Mouse (Mus musculus) liver, embryonic 14 days (tissue): Measurements from ENCODE around the gene Lyzl4. TPM values are rescaled to one million over a fixed set of nuclear protein-coding genes. Genes with fewer than 3 reads are reported as not detected.

ENCODE experiments used
- polyA plus RNA-seq: library from polyadenylated mRNA; depleted of rRNA; stranded (reverse); fragments of >200 nt; gene quantifications from 2 replicates; pipeline ENCODE4 v1.2.3, GENCODE M21; 2012; rRNA removed

Gene Lyzl4
- polyA plus RNA-seq = 0.05 TPM in 1 of 2 replicates, not detected in the other

GRCm38 (mm10) chr9:121642001-121642400 lies at the start of gene Lyzl4:
Lyzl4 (minus strand) TSS chr9:121642096.

GRCm38 (mm10) chr9:121642401-121643181 lies 695 bp upstream of the Lyzl4 start, which contains the start of gene Vipr1:
Vipr1 (plus strand) TSS chr9:121642716.

Other genes starting within 250 kb of the Lyzl4 start
- 0.16 and 0.17 TPM in 2 replicates for gene Cck, start 146.4 kb downstream of the Lyzl4 start, polyA plus RNA-seq
- 0.17 and 0.18 TPM in 2 replicates for gene Vipr1, start 620 bp upstream of the Lyzl4 start, polyA plus RNA-seq
- gene Sec22c, start 63.4 kb upstream of the Lyzl4 start, polyA plus RNA-seq = 1.5 and 2.2 TPM in 2 replicates
- gene Ss18l2, start 68.2 kb upstream of the Lyzl4 start, polyA plus RNA-seq = 24.9 and 27.6 TPM in 2 replicates
- gene Nktr, start 77.1 kb upstream of the Lyzl4 start, polyA plus RNA-seq = 37.1 and 44.9 TPM in 2 replicates
- 1.9 TPM in 2 replicates for gene Zfp651, start 117.2 kb upstream of the Lyzl4 start, polyA plus RNA-seq
- 0.19 TPM in 1 of 2 replicates, not detected in the other for gene Klhl40, start 135.5 kb upstream of the Lyzl4 start, polyA plus RNA-seq
- gene Hhatl, start 150.4 kb upstream of the Lyzl4 start, polyA plus RNA-seq = 0.01 and 0.07 TPM in 2 replicates
- not detected in 2 replicates for gene Ccdc13, start 197.4 kb upstream of the Lyzl4 start, polyA plus RNA-seq
- gene Higd1a, start 216.3 kb upstream of the Lyzl4 start, polyA plus RNA-seq = 24.5 and 25.4 TPM in 2 replicates